Mouse (Mus musculus): Measurements from ENCODE around the gene Tmem95. TPM values are rescaled to one million over a fixed set of nuclear protein-coding genes. Genes with fewer than 3 reads are reported as not detected.
"Not testable (repeated sequence)": the region's sequence is repeated elsewhere in the genome, so short reads cannot be mapped to it uniquely, and the experiment has no call there.

Tmem95 gene
- polyA plus RNA-seq, 1 experiment from 2014 or later: not detected

- H3K27ac ChIP-seq (ENCODE audit: low read length); H3K4me1 ChIP-seq (ENCODE audit: control insufficient read depth, insufficient read depth, low read length); H3K4me3 ChIP-seq (ENCODE audit: low read length); H3K27me3 ChIP-seq (ENCODE audit: control insufficient read depth, insufficient read depth, low read length); H3K4me2 ChIP-seq (ENCODE audit: low read depth, low read length); H3K9me3 ChIP-seq (replicated peaks; ENCODE audit: control insufficient read depth, low read length); H3K9ac ChIP-seq (ENCODE audit: low read length); H3K36me3 ChIP-seq (ENCODE audit: control insufficient read depth, insufficient read depth): not testable (repeated sequence)
- ATAC-seq (replicated peaks; ENCODE audit: extremely low read depth, insufficient read depth, low FRiP score): peak; percentile 52
- WGBS: 38% methylated on average over 3 of the region's 3 CpGs
Observed at GRCm38 (mm10) chr11:69863729-69864128, 14.1 kb downstream of the Tmem95 start.

DNA sequence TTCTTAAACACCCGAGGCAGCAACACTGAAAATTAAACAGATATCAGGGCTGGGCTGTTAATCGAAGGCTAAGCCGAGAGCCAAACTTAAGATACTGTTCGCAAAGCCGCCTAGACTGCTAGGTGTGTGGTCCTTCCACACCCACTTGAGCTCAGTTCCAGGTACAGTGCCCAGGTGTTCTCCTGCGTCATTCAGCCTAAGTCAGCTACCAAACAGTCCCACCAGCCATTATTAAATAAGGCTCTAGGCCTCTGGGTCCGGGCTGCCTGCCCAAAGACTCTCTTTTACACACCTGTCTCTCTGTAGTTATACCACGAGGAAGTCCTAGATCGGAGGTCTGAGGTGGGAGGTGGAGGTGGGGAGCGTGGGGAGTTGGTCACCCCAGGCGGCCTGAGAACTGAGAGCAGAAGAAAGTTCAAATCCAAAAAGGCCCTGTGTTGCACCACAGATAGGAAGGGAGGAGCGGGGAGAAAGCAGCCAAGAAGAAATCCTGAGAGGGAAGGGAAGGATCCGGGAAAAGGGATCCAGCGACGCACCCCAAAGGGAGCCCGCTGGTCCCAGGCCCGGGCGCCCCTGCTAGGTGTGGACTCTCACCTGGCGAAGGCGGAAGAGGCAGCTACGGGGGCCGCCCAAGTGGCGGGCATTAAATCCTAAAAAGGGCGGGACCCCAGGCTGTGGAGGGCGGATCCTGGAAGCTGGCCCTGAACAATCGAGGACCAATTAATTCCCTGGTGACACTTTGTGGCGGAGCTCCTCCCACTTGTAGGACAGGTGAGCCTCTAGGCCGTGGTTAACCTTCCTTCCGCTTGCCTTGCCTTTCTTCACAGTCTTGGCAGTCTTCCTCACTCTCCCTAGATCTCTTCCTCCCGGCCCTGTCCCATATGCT is 19.5 kb downstream of the Tmem95 start, which contains the start of gene Tnk1:
Tnk1 (minus strand) TSS at position 618 of the 886 bp plus-strand sequence.
- Histone ChIP-seq H3K27ac (ENCODE audit: low read length) (no peak within 1 kb of the TSS), H3K9ac (ENCODE audit: low read length) (no peak within 1 kb of the TSS), H3K27me3 (ENCODE audit: control insufficient read depth, insufficient read depth, low read length) (peaks cover 12% of the 10 kb centered on the region; the same call in 1 of the 2 replicates), H3K4me2 (ENCODE audit: low read depth, low read length) (no peak within 1 kb of the TSS), H3K4me3 (ENCODE audit: low read length) (no peak within 1 kb of the TSS), H3K36me3 (ENCODE audit: control insufficient read depth, insufficient read depth) (no peaks in the 10 kb centered on the region), H3K4me1 (ENCODE audit: control insufficient read depth, insufficient read depth, low read length) (peaks cover 3% of the 10 kb centered on the region), H3K9me3 (replicated peaks; ENCODE audit: control insufficient read depth, low read length) (no peaks in the 10 kb centered on the region)
- WGBS: 25% methylated on average over 30 of the region's 30 CpGs
- ATAC-seq (replicated peaks; ENCODE audit: extremely low read depth, insufficient read depth, low FRiP score): no peak

- no peak overlapping the region for H3K4me3 ChIP-seq (ENCODE audit: low read length)
- H3K4me1 ChIP-seq (ENCODE audit: control insufficient read depth, insufficient read depth, low read length): peaks cover 8% of the 10 kb centered on the region
- 19% methylated on average over 16 of the region's 16 CpGs for WGBS
- H3K9me3 ChIP-seq (replicated peaks; ENCODE audit: control insufficient read depth, low read length): no peaks in the 10 kb centered on the region
- H3K27me3 ChIP-seq (ENCODE audit: control insufficient read depth, insufficient read depth, low read length): peaks cover 12% of the 10 kb centered on the region; the same call in 1 of the 2 replicates
- H3K9ac ChIP-seq (ENCODE audit: low read length): no peak overlapping the region
- H3K4me2 ChIP-seq (ENCODE audit: low read depth, low read length): no peak overlapping the region
- peaks cover 14% of the 10 kb centered on the region for H3K36me3 ChIP-seq (ENCODE audit: control insufficient read depth, insufficient read depth)
- H3K27ac ChIP-seq (ENCODE audit: low read length): no peak overlapping the region
- ATAC-seq (replicated peaks; ENCODE audit: extremely low read depth, insufficient read depth, low FRiP score): 0 out of 2 replicates have a peak, but pooled peaks have one; percentile 44
Observed at GRCm38 (mm10) chr11:69855347-69855746, 22.5 kb downstream of the Tmem95 start.

DNA sequence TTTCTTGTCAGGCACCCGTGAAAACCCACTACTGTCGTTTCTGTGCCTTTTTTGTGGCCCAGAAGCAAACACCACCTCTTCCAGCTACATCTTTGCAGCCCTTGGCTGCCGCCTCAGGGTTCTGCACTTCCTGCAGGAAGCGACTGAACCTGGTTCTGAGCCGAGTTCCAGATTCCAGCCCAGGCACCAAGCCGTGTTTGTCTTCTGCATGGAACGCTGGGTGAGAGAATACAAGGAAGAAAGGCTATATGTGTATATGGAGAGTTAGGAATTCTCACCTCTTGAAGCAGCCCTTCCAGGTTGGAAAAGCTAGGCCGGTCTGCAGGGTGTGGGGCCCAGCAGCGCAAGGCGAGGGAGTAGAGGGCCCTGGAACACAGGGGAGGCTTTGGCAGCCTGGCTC is 23.1 kb downstream of the Tmem95 start:
- no peak for ATAC-seq (replicated peaks; ENCODE audit: extremely low read depth, insufficient read depth, low FRiP score)
- no peak overlapping the region for H3K27ac ChIP-seq (ENCODE audit: low read length)
- peaks cover 20% of the 10 kb centered on the region for H3K36me3 ChIP-seq (ENCODE audit: control insufficient read depth, insufficient read depth)
- WGBS: 80% methylated on average over 10 of the region's 10 CpGs
- peaks cover 12% of the 10 kb centered on the region; the same call in 1 of the 2 replicates for H3K27me3 ChIP-seq (ENCODE audit: control insufficient read depth, insufficient read depth, low read length)
- H3K4me2 ChIP-seq (ENCODE audit: low read depth, low read length): no peak overlapping the region
- no peak overlapping the region for H3K9ac ChIP-seq (ENCODE audit: low read length)
- H3K9me3 ChIP-seq (replicated peaks; ENCODE audit: control insufficient read depth, low read length): no peaks in the 10 kb centered on the region
- peaks cover 8% of the 10 kb centered on the region for H3K4me1 ChIP-seq (ENCODE audit: control insufficient read depth, insufficient read depth, low read length)
- H3K4me3 ChIP-seq (ENCODE audit: low read length): no peak overlapping the region

DNA sequence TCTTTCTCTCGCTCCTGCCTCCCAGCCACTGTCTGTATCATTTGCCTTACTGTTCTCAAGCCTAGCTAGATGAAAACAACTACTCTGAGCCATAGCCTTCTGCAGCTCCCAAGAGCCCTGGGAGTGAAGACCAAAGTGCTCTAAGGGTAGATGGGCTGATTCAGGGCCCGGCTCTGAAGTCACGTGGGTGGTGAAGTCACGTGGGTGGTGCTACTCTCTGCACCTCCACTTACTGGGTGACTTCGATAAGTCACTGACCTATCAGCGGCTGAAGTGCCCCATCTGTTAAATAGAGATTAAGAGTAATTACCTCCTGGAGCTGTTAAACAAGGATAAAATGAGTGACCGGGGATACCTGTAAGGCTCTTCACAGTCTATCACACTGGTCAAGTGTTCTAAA is 23.8 kb downstream of the Tmem95 start:
- no peak for ATAC-seq (replicated peaks; ENCODE audit: extremely low read depth, insufficient read depth, low FRiP score)
- peaks cover 12% of the 10 kb centered on the region; the same call in 1 of the 2 replicates for H3K27me3 ChIP-seq (ENCODE audit: control insufficient read depth, insufficient read depth, low read length)
- H3K9ac ChIP-seq (ENCODE audit: low read length): no peak overlapping the region
- no peak overlapping the region for H3K27ac ChIP-seq (ENCODE audit: low read length)
- H3K9me3 ChIP-seq (replicated peaks; ENCODE audit: control insufficient read depth, low read length): no peaks in the 10 kb centered on the region
- 33% methylated on average over 7 of the region's 7 CpGs for WGBS
- H3K4me3 ChIP-seq (ENCODE audit: low read length): no peak overlapping the region
- H3K36me3 ChIP-seq (ENCODE audit: control insufficient read depth, insufficient read depth): peaks cover 25% of the 10 kb centered on the region
- H3K4me2 ChIP-seq (ENCODE audit: low read depth, low read length): no peak overlapping the region
- H3K4me1 ChIP-seq (ENCODE audit: control insufficient read depth, insufficient read depth, low read length): peaks cover 11% of the 10 kb centered on the region

DNA sequence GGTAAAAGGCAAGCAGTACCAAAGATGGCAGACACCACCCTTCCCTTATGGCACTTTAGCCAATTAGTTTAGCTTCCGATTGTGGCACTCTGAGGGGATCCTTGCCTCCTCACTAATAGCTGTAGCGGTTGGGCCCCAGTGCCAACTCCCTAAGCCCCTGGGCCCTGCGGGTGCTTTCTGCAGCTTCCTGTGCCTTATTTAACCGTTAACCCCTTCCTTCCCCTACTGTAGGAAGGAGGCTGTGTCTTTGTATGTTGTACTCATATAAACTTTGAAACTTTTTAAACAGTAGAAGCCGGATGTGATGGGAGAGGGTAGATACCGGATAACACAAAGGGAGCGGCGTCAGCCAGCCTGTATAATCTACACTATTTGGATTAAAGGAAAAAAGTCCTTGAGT is 27.1 kb downstream of the Tmem95 start:
- Histone ChIP-seq H3K4me1 (ENCODE audit: control insufficient read depth, insufficient read depth, low read length) (peaks cover 16% of the 10 kb centered on the region), H3K4me2 (ENCODE audit: low read depth, low read length) (no peak overlapping the region), H3K4me3 (ENCODE audit: low read length) (no peak overlapping the region), H3K9ac (ENCODE audit: low read length) (no peak overlapping the region), H3K27ac (ENCODE audit: low read length) (no peak overlapping the region), H3K9me3 (replicated peaks; ENCODE audit: control insufficient read depth, low read length) (no peaks in the 10 kb centered on the region), H3K27me3 (ENCODE audit: control insufficient read depth, insufficient read depth, low read length) (no peaks in the 10 kb centered on the region), H3K36me3 (ENCODE audit: control insufficient read depth, insufficient read depth) (peaks cover 30% of the 10 kb centered on the region)
- ATAC-seq (replicated peaks; ENCODE audit: extremely low read depth, insufficient read depth, low FRiP score): no peak
- WGBS: 72% methylated on average over 8 of the region's 8 CpGs

DNA sequence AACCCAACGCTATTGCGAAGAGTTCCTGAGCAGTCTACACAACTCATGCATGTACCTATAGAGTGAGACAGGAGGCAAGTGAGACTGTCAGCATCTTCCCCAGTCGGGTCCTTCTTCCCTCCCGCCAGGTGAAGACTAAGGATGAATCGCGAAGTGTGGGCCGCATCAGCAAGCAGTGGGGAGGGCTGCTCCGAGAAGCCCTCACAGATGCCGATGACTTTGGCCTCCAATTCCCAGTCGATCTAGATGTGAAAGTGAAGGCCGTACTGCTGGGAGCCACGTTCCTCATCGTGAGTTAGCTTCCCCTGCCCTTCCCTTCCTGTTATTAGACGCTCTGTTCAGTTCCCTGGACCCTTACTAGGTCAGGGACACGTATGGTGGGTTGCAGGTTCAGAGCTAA is 27.9 kb downstream of the Tmem95 start:
- Histone ChIP-seq H3K4me3 (ENCODE audit: low read length) (no peak overlapping the region), H3K27ac (ENCODE audit: low read length) (no peak overlapping the region), H3K9ac (ENCODE audit: low read length) (no peak overlapping the region), H3K9me3 (replicated peaks; ENCODE audit: control insufficient read depth, low read length) (no peaks in the 10 kb centered on the region), H3K4me1 (ENCODE audit: control insufficient read depth, insufficient read depth, low read length) (peaks cover 22% of the 10 kb centered on the region), H3K27me3 (ENCODE audit: control insufficient read depth, insufficient read depth, low read length) (no peaks in the 10 kb centered on the region), H3K4me2 (ENCODE audit: low read depth, low read length) (no peak overlapping the region), H3K36me3 (ENCODE audit: control insufficient read depth, insufficient read depth) (peaks cover 30% of the 10 kb centered on the region)
- WGBS: 92% methylated on average over 15 of the region's 15 CpGs
- no peak for ATAC-seq (replicated peaks; ENCODE audit: extremely low read depth, insufficient read depth, low FRiP score)

DNA sequence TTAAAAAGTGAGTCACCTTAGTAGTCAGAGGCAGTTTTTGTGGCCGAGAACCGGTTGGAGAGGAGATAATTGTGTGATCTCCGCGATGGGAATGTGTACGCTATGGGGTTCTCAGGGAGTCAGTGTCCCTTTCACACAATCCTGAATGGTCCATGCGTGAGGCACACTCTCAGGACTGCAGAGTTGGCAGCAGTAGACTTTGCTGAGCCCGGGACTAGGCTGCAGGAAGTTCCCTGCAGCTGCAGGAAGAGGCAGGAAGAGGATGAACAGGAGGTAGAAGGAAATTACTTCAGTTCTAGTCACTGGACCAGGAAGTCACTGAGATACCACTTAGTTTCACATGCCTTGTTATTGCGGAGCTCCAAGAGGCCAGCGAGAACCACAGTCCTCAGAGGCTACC is 28.7 kb downstream of the Tmem95 start:
- no peak for ATAC-seq (replicated peaks; ENCODE audit: extremely low read depth, insufficient read depth, low FRiP score)
- no peaks in the 10 kb centered on the region for H3K27me3 ChIP-seq (ENCODE audit: control insufficient read depth, insufficient read depth, low read length)
- peaks cover 30% of the 10 kb centered on the region for H3K36me3 ChIP-seq (ENCODE audit: control insufficient read depth, insufficient read depth)
- H3K4me2 ChIP-seq (ENCODE audit: low read depth, low read length): 0 out of 2 replicates have a peak overlapping the region, but pooled peaks have one; percentile 0
- peaks cover 22% of the 10 kb centered on the region for H3K4me1 ChIP-seq (ENCODE audit: control insufficient read depth, insufficient read depth, low read length)
- H3K9ac ChIP-seq (ENCODE audit: low read length): no peak overlapping the region
- WGBS: 75% methylated on average over 9 of the region's 9 CpGs
- H3K27ac ChIP-seq (ENCODE audit: low read length): peak overlapping the region; percentile 55
- no peak overlapping the region for H3K4me3 ChIP-seq (ENCODE audit: low read length)
- H3K9me3 ChIP-seq (replicated peaks; ENCODE audit: control insufficient read depth, low read length): no peaks in the 10 kb centered on the region

DNA sequence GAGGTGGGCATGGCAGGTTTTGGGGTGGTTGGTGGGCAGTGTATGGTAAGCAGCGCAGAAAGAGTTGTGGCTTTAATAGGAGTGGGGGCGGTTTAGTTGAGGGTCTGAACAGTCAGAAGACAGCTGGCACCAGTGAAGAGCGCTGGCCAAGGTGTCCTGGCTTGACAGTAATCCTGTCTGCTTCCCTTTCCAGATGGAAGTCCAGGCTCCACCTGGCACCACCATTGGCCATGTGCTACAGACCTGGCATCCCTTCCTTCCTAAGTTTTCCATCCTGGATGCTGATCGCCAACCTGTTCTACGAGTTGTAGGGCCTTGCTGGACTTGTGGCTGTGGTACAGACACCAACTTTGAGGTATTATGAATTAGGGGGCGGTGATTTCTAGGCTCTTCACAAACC is 29.8 kb downstream of the Tmem95 start:
- H3K9me3 ChIP-seq (replicated peaks; ENCODE audit: control insufficient read depth, low read length): no peaks in the 10 kb centered on the region
- H3K4me1 ChIP-seq (ENCODE audit: control insufficient read depth, insufficient read depth, low read length): peaks cover 19% of the 10 kb centered on the region
- H3K4me3 ChIP-seq (ENCODE audit: low read length): no peak overlapping the region
- peaks cover 30% of the 10 kb centered on the region for H3K36me3 ChIP-seq (ENCODE audit: control insufficient read depth, insufficient read depth)
- no peak for ATAC-seq (replicated peaks; ENCODE audit: extremely low read depth, insufficient read depth, low FRiP score)
- H3K4me2 ChIP-seq (ENCODE audit: low read depth, low read length): peak overlapping the region; percentile 78
- no peaks in the 10 kb centered on the region for H3K27me3 ChIP-seq (ENCODE audit: control insufficient read depth, insufficient read depth, low read length)
- 98% methylated on average over 6 of the region's 6 CpGs for WGBS
- H3K9ac ChIP-seq (ENCODE audit: low read length): no peak overlapping the region
- H3K27ac ChIP-seq (ENCODE audit: low read length): no peak overlapping the region
